Mouse (Mus musculus) bone marrow, adult 2 months (tissue): Measurements from ENCODE around the gene Gm5089.

Experiments used
- CTCF ChIP-seq: fragments of 200-500 bp; IDR thresholded peaks from 2 replicates; pipeline ENCODE4 v1.5.1; 2011; ENCODE audit warnings: low read length, control low read depth; ENCODE audit not compliant: control insufficient read depth, insufficient read depth
- POLR2A ChIP-seq: fragments of 200-500 bp; IDR thresholded peaks from 2 replicates; pipeline ENCODE4 v1.6.1; 2011; ENCODE audit warnings: low read depth, mild to moderate bottlenecking, control low read depth, low read length, borderline replicate concordance; ENCODE audit not compliant: control insufficient read depth

DNA sequence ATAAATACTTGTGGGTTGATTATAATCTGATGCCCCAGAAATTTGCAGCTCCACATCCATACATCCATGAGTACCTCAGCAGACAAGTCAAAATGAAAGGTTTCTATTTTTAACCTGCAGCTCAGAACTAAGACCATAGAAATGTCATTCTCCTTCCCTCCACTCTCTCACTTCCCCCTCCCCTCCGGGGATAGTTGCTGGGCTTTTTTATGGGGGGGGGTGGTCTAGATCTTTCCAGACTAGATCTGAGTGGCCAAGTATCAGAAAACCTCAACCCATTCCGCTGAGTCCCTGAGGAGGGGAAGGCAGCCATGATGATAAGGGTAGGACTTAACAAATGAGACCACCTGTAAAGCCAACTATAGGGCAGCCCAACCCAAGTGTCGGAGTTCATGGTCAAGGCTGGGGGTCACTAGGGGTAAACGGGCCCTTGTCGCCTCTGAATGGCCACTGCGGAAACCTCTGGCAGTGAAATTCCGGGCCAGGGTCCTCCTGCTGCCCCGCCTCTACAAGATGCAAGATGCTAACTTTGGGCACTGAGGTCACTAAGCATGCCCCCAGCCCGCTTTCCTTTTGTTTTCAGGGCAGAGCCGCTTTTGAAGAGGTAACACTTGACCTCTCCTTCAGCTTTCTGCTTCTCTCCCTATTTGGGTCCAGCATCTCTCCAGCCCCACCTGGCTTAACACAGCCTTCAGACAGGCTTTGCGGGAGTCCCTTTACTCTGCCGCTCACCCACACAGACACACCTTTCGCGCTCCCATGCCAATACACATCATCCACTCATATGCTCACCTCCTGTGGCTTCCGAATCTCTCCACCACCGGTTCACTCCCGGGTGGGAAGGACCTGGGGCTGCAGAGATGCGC, 32.9 kb upstream of the Gm5089 start:
- TF ChIP-seq POLR2A (no peak), CTCF (no peak)
